Mouse (Mus musculus): ENCODE results near the gene Ankrd35.

DNA sequence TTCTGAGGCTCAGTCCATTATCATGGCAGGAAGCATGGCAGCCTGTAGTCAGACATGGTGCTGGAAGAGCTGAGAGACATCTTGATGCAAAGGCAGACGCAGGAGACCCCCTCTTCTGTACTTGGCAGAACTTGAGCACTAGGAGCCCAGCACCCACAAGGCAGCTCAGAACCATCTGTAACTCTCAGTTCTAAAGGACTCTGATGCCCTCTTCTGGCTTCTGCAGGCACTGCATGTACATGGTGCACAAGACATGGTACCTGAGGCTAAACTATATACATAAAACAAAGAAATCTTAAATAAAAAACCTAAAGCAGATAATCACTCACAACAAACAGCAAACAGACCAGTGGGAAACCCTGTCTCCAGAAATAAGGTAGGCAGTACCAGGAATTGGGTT is 30.7 kb upstream of the Ankrd35 start:
- TF ChIP-seq CTCF (IDR thresholded peaks at IDR 0.05; ENCODE audit: borderline replicate concordance, extremely low read depth, insufficient read depth, insufficient read length) (peak; percentile 61; the same call in 1 of the 2 replicates), POLR2A (IDR thresholded peaks at IDR 0.05; ENCODE audit: borderline replicate concordance, extremely low read depth, insufficient read depth, insufficient read length, poor library complexity, severe bottlenecking) (no peak)
